In genomic region chr9:53905418-53905817, GRCm38 (mm10) we compare ENCODE assay signal across 15 mouse cellular contexts. TPM values are rescaled to one million over a fixed set of nuclear protein-coding genes. Genes with fewer than 3 reads are reported as not detected.
DNase-seq lines count a peak whose midpoint lies in the region; ATAC-seq and TF ChIP-seq lines count a peak whose summit lies in the region.
"Had no signal": no experiment of that assay in that cellular context is flagged by ENCODE, and none has a peak within 500 bp of the region (broad histone marks: within the 10 kb centered on the region; RNA-seq: fewer than 3 reads in every experiment).

No protein-coding gene starts in this region.

- H3K9me3 ChIP-seq in embryonic facial prominence, embryonic 10.5 days = no peaks in the 10 kb centered on the region
- H3K9me3 ChIP-seq: limb, embryonic 15.5 days had no signal

- no peak for TF ChIP-seq POLR2A in kidney, adult 2 months (IDR thresholded peaks at IDR 0.05; ENCODE audit: low read depth, low read length)

- no peaks in the 10 kb centered on the region for H3K4me1 ChIP-seq in kidney, adult 2 months (ENCODE audit: control insufficient read depth, insufficient read depth, low read length)
- no peaks in the 10 kb centered on the region for H3K4me1 ChIP-seq in embryonic facial prominence, embryonic 10.5 days
- H3K4me1 ChIP-seq: limb, embryonic 15.5 days had no signal

- no peaks in the 10 kb centered on the region for H3K36me3 ChIP-seq in kidney, adult 2 months (ENCODE audit: control insufficient read depth, insufficient read depth, low read length)
- no peaks in the 10 kb centered on the region for H3K36me3 ChIP-seq in embryonic facial prominence, embryonic 10.5 days (replicated peaks)
- H3K36me3 ChIP-seq: limb, embryonic 15.5 days had no signal

- CTCF ChIA-PET in Patski (lab: Charles Lee) = interaction anchor here (1.1 to 1.5 kb wide), 2 partner anchors 14 to 85 kb away, joined by 3 to 4 read pairs; no protein-coding TSS in a partner anchor

- H3K4me3 ChIP-seq in kidney, adult 2 months (ENCODE audit: insufficient read depth, low read depth, low read length) = no peak overlapping the region
- H3K4me3 ChIP-seq in embryonic facial prominence, embryonic 10.5 days = no peak overlapping the region
- H3K4me3 ChIP-seq: limb, embryonic 15.5 days had no signal

- peaks cover 2% of the 10 kb centered on the region; the same call in 1 of the 2 replicates for H3K27me3 ChIP-seq in kidney, adult 2 months (replicated peaks; ENCODE audit: control insufficient read depth, insufficient read depth, low read length)
- H3K27me3 ChIP-seq in Patski = no peaks in the 10 kb centered on the region
- no peaks in the 10 kb centered on the region for H3K27me3 ChIP-seq in embryonic facial prominence, embryonic 10.5 days (replicated peaks; ENCODE audit: low read depth, poor library complexity, severe bottlenecking)
- H3K27me3 ChIP-seq: limb, embryonic 15.5 days had no signal

- ATAC-seq in Patski = no peak
- no peak for ATAC-seq in granulocyte monocyte progenitor cell, adult 5-6 weeks (replicated peaks; ENCODE audit: poor library complexity, severe bottlenecking)

- TF ChIP-seq CTCF in kidney, adult 2 months (conservative IDR thresholded peaks at IDR 0.05; ENCODE audit: insufficient read depth, insufficient read length, low read depth, low read length) = no peak
- TF ChIP-seq CTCF in Patski (IDR thresholded peaks at IDR 0.05) = peak; percentile 58

- POLR2A ChIA-PET in Patski (lab: Charles Lee) = no interaction called here

- no peak overlapping the region for H3K27ac ChIP-seq in kidney, adult 2 months (ENCODE audit: insufficient read depth, low read depth, low read length)
- no peak overlapping the region for H3K27ac ChIP-seq in embryonic facial prominence, embryonic 10.5 days (replicated peaks)
- H3K27ac ChIP-seq: limb, embryonic 15.5 days; macrophage had no signal

- WGBS in kidney, adult 2 months = 47% methylated on average over 3 of the region's 3 CpGs
- 44% methylated on average over 3 of the region's 3 CpGs for WGBS in embryonic facial prominence, embryonic 10.5 days

- DNase-seq in kidney, adult 9 months = peak; percentile 3
- DNase-seq in kidney, adult 2 months = no peak
- peak; percentile 33 for DNase-seq in 416B (ENCODE audit: low read depth)
- no peak for DNase-seq in Patski (ENCODE audit: low read depth, low spot score)
- peak; percentile 13 for DNase-seq in embryonic facial prominence, embryonic 10.5 days (ENCODE audit: low spot score)
- DNase-seq in cerebellum, adult 11 months = no peak
- no peak for DNase-seq in gastrocnemius, postnatal 4 days (ENCODE audit: low spot score in 2 of 2)
- DNase-seq: heart, adult 11 months; heart, postnatal 36 days; kidney, adult 18-20 months had no signal

- in situ Hi-C loops in Patski (cut with MboI; ENCODE audit: low pct_unique_long_range_greater_than_20kb) = no loop called here

RNA-seq across cellular contexts. Expression of gene Sln, which starts 55.5 kb away (rescaled TPM):
- 0.07 and 7.1 TPM in 2 replicates for polyA plus RNA-seq in kidney, adult 2 months (2012; rRNA removed)
- not detected for polyA plus RNA-seq in Patski (2021)
- polyA plus RNA-seq in embryonic facial prominence, embryonic 10.5 days (2016; fragmentation: Nextera tagmentation; extraction: Ambion mirVana) = 0.22 TPM in 1 of 2 replicates, not detected in the other
- total RNA-seq in gastrocnemius, postnatal 4 days (2021) = 100 to 1,000 TPM; 183 to 236 TPM
- not detected in 2 replicates for total RNA-seq in granulocyte monocyte progenitor cell, adult 5-6 weeks (2014; fragmentation: Nextera tagmentation)
- not detected in 2 replicates for total RNA-seq in granulocyte monocyte progenitor cell, adult 5-6 weeks (2017)
- polyA plus RNA-seq: forebrain, embryonic 11.5 days; macrophage; urinary bladder, adult 2 months had no signal

Comparison
In these comparisons a context has a peak if more than half of its experiments do, and no peak if none do; other contexts are left out.
1. DNase-seq: peak in kidney, adult 9 months (single experiment), 416B (single experiment) and embryonic facial prominence, embryonic 10.5 days (single experiment); none in kidney, adult 2 months (single experiment), Patski (single experiment), cerebellum, adult 11 months (single experiment) and gastrocnemius, postnatal 4 days (0 of 2).